Mouse (Mus musculus): ENCODE measurements around the gene Itgb7. TPM values are rescaled to one million over a fixed set of nuclear protein-coding genes. Genes with fewer than 3 reads are reported as not detected.
A peak's percentile ranks its signal among the peaks of the same experiment; 100 is the strongest.
"Not testable (repeated sequence)": the region's sequence is repeated elsewhere in the genome, so short reads cannot be mapped to it uniquely, and the experiment has no call there.

Gene Itgb7
- polyA plus RNA-seq, 1 experiment from 2014 or later = 0.94 TPM

DNA sequence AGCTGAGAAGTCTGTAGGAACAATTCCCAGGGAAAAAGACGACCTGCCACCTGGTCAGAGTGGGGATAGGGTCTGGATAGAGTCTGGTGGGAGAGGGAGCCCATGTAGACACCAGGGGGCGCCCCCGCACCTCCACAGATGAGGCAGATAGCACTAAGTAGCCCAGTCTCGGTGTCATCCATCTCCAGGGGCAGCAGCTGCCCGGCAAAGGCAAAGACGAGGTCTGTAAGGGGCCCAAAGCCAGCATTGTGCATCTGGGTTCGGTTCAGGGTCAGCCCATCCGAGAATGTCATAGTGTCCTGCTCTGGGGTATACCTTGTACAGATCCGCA lies 7.5 kb upstream of the Itgb7 start:
- Histone ChIP-seq H3K36me3 (ENCODE audit: control insufficient read depth, insufficient read depth, low read length) (no peaks in the 10 kb centered on the region), H3K9ac (ENCODE audit: low read depth, low read length) (no peak overlapping the region), H3K9me3 (replicated peaks; ENCODE audit: control insufficient read depth, low read length) (no peaks in the 10 kb centered on the region), H3K4me1 (ENCODE audit: control insufficient read depth, insufficient read depth, low read length) (peaks cover 25% of the 10 kb centered on the region), H3K27me3 (ENCODE audit: control insufficient read depth, insufficient read depth, low read length) (peaks cover 31% of the 10 kb centered on the region), H3K27ac (ENCODE audit: low read depth, low read length) (no peak overlapping the region), H3K4me2 (no peak overlapping the region), H3K4me3 (ENCODE audit: low read depth, low read length) (no peak overlapping the region)
- 12% methylated on average over 9 of the region's 9 CpGs for WGBS (ENCODE audit: insufficient replicate concordance)
- ATAC-seq (replicated peaks; ENCODE audit: insufficient number of reproducible peaks, low FRiP score, low TSS enrichment) = no peak; the same call in 1 of the 2 replicates

DNA sequence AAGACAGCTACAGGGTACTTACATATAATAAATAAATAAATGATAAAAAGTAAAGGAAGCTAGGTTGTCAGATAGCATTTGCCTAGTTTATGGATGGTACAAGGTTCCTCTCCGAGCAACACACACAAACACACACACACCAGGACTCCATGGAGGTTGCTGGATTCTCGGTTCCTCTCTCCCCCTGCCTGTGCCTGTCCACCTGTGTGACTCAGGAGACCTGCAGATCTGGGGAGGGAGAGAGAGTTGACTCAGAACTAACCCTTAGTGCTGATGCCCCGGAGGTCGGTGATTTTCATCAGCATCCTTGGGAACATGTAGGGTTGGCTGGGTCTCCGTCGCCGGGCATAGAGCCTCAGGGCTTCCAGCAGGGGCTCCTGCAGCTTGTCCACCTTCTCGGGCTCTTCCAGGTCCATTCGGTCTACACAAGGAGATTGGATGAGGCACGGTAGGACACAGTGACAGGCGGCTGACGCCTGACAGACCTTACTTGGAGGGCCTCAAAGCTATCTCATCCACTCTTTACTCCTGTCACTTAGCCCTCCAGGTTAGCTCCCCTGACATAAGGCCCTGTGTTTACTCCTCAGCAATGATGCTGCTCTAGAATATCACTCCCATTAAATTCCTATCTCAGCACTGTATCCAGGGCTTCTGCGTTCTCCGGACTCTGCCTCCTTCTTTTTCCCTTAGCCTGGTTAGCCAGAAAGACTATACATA lies 7.0 kb upstream of the Itgb7 start:
- no peak overlapping the region for H3K9ac ChIP-seq (ENCODE audit: low read depth, low read length)
- H3K36me3 ChIP-seq (ENCODE audit: control insufficient read depth, insufficient read depth, low read length) = no peaks in the 10 kb centered on the region
- no peak overlapping the region for H3K27ac ChIP-seq (ENCODE audit: low read depth, low read length)
- 77% methylated on average over 14 of the region's 14 CpGs for WGBS (ENCODE audit: insufficient replicate concordance)
- no peaks in the 10 kb centered on the region for H3K9me3 ChIP-seq (replicated peaks; ENCODE audit: control insufficient read depth, low read length)
- no peak overlapping the region for H3K4me3 ChIP-seq (ENCODE audit: low read depth, low read length)
- peaks cover 26% of the 10 kb centered on the region for H3K27me3 ChIP-seq (ENCODE audit: control insufficient read depth, insufficient read depth, low read length)
- H3K4me2 ChIP-seq = no peak overlapping the region
- no peak for ATAC-seq (replicated peaks; ENCODE audit: insufficient number of reproducible peaks, low FRiP score, low TSS enrichment)
- H3K4me1 ChIP-seq (ENCODE audit: control insufficient read depth, insufficient read depth, low read length) = peaks cover 20% of the 10 kb centered on the region

DNA sequence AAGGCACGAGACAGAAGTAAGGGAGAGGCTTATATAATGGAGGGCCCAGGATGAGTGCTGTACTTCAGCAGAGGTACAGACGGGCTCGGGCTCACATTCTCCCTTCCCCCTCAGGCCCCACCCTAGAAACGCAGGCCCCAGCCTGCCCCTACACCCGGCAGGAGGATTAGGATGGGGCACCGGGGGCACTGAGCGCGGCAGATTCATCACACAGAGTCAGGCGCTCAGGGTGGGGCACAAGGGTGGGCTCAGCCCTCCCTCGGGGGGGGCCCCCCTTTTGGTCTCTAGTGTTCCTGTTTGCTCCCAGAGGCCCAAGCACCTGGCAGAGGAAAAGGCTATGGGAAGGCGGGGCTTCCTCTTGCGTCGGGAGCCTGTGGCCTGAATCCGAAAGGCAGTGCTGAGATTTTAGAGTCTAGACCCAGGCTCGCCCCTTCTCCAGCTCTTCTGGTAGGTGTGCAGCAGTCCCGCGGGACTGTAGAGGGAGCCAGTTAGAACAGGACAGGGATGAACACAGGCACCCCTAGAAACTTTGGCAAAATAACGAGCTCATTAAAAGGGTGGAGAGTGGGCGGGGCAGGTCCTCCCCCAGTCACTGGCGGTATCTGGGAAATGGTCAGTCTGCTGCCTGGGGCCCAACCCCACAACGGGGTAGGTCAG lies 3.8 kb upstream of the Itgb7 start:
- Histone ChIP-seq H3K9me3 (replicated peaks; ENCODE audit: control insufficient read depth, low read length) (no peaks in the 10 kb centered on the region), H3K4me2 (peak overlapping the region; percentile 54), H3K27ac (ENCODE audit: low read depth, low read length) (no peak overlapping the region), H3K4me1 (ENCODE audit: control insufficient read depth, insufficient read depth, low read length) (peaks cover 11% of the 10 kb centered on the region), H3K9ac (ENCODE audit: low read depth, low read length) (peak overlapping the region; percentile 46; the same call in 1 of the 2 replicates), H3K4me3 (ENCODE audit: low read depth, low read length) (no peak overlapping the region), H3K36me3 (ENCODE audit: control insufficient read depth, insufficient read depth, low read length) (no peaks in the 10 kb centered on the region), H3K27me3 (ENCODE audit: control insufficient read depth, insufficient read depth, low read length) (0 out of 2 replicates have a peak, but pooled peaks cover 6% of the 10 kb centered on the region)
- no peak for ATAC-seq (replicated peaks; ENCODE audit: insufficient number of reproducible peaks, low FRiP score, low TSS enrichment)
- 25% methylated on average over 21 of the region's 21 CpGs for WGBS (ENCODE audit: insufficient replicate concordance)

DNA sequence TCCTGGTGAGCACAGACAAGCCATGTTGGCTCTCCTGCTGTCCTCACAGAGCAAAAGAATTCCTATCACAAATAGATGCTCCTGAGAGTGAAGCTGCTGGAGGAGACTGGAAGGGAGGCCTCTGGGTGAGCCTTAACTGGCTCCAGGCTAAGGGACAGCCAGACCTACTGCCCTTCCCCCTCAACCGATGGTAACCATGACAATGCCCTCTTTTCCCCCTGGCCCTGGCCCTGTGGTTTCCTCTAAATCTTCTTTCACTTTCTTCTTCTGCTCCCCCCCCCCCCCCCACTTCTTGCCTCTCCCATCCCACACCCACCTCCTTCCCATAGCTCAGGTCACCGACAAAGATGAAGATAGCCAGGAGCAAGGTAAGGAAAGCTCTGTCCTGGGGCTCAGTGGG lies 2.2 kb upstream of the Itgb7 start:
- no peak overlapping the region for H3K4me3 ChIP-seq (ENCODE audit: low read depth, low read length)
- 23% methylated on average over 2 of the region's 2 CpGs for WGBS (ENCODE audit: insufficient replicate concordance)

DNA sequence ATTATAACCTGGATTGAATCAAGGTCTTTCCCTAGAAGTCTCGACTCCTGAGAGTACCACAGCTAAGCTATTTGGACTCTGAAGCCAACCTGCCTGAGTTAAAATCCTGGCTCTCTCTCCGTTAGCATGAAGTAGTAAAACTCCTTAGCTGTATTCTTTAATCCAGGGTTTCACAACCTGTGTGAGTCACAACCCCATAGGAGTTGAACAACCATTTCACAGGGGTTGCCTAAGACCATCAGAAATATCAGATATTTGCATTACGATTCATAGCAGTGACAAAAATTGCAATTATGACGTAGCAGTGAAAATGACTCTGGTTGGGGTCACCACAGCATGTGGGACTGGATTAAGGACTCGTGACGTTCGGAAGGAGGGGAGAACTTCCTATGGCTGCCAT lies 1.0 kb upstream of the Itgb7 start:
- Histone ChIP-seq H3K9me3 (replicated peaks; ENCODE audit: control insufficient read depth, low read length) (no peaks in the 10 kb centered on the region), H3K4me3 (ENCODE audit: low read depth, low read length) (no peak overlapping the region), H3K36me3 (ENCODE audit: control insufficient read depth, insufficient read depth, low read length) (no peaks in the 10 kb centered on the region), H3K27me3 (ENCODE audit: control insufficient read depth, insufficient read depth, low read length) (0 out of 2 replicates have a peak, but pooled peaks cover 2% of the 10 kb centered on the region), H3K9ac (ENCODE audit: low read depth, low read length) (no peak overlapping the region), H3K4me2 (no peak overlapping the region), H3K27ac (ENCODE audit: low read depth, low read length) (no peak overlapping the region), H3K4me1 (ENCODE audit: control insufficient read depth, insufficient read depth, low read length) (peaks cover 11% of the 10 kb centered on the region)
- WGBS (ENCODE audit: insufficient replicate concordance) = 84% methylated on average over 7 of the region's 7 CpGs
- no peak for ATAC-seq (replicated peaks; ENCODE audit: insufficient number of reproducible peaks, low FRiP score, low TSS enrichment)

More for the DNA sequence above, 2.2 kb upstream of the Itgb7 start:
- Histone ChIP-seq H3K36me3 (ENCODE audit: control insufficient read depth, insufficient read depth, low read length) (no peaks in the 10 kb centered on the region), H3K9ac (ENCODE audit: low read depth, low read length) (no peak overlapping the region), H3K9me3 (replicated peaks; ENCODE audit: control insufficient read depth, low read length) (no peaks in the 10 kb centered on the region), H3K27me3 (ENCODE audit: control insufficient read depth, insufficient read depth, low read length) (0 out of 2 replicates have a peak, but pooled peaks cover 2% of the 10 kb centered on the region), H3K4me1 (ENCODE audit: control insufficient read depth, insufficient read depth, low read length) (peaks cover 11% of the 10 kb centered on the region), H3K4me2 (no peak overlapping the region), H3K27ac (ENCODE audit: low read depth, low read length) (no peak overlapping the region)
- ATAC-seq (replicated peaks; ENCODE audit: insufficient number of reproducible peaks, low FRiP score, low TSS enrichment) = no peak

DNA sequence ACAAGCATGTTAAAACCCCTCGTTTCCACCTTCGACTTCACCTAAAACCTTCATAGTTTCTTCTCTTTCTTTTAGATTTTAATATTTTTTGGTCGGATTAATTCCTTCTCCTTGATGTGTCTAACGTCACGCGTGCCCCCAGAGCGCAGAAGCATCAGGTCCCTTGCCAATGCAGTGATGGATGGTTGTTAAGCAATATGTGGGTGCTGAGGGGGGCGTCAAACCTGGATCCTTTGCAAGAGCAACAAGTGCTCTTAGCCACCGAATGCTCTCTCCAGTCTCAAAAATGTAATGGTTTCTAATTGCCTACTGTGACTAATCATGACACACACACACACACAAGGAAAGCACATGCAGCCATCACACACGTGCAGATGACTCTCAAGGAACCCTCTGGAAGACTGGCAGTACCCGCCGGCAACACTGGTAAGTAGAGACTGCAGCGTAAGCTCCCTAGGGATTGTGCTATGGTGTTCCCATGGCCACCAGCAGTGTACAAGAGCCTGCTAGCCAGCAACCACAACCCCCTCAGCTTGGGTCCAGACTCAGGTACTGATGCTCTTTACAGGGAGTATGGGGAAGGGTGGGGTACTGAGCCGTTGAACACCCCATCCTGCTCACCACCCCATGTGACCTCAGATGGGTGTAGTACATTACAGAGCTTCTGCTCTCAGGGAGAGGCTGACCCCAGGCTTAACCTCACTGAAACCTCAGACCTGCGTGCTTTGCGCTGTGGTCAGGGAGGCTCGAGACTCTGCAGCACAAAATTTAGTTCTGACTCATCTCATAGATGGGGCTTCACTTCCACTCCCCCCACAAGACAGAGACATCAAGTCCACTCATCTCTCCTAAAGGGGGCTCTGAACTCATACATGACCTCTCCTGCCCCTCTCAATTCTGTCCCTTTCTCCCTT lies 1.1 kb downstream of the Itgb7 start:
- WGBS (ENCODE audit: insufficient replicate concordance) = 75% methylated on average over 17 of the region's 17 CpGs
- H3K27me3 ChIP-seq (ENCODE audit: control insufficient read depth, insufficient read depth, low read length) = 0 out of 2 replicates have a peak, but pooled peaks cover 2% of the 10 kb centered on the region
- H3K4me2 ChIP-seq = no peak overlapping the region
- H3K9me3 ChIP-seq (replicated peaks; ENCODE audit: control insufficient read depth, low read length) = no peaks in the 10 kb centered on the region
- H3K36me3 ChIP-seq (ENCODE audit: control insufficient read depth, insufficient read depth, low read length) = no peaks in the 10 kb centered on the region
- no peak for ATAC-seq (replicated peaks; ENCODE audit: insufficient number of reproducible peaks, low FRiP score, low TSS enrichment)
- H3K27ac ChIP-seq (ENCODE audit: low read depth, low read length) = no peak overlapping the region
- H3K9ac ChIP-seq (ENCODE audit: low read depth, low read length) = no peak overlapping the region
- H3K4me1 ChIP-seq (ENCODE audit: control insufficient read depth, insufficient read depth, low read length) = peaks cover 8% of the 10 kb centered on the region
- H3K4me3 ChIP-seq (ENCODE audit: low read depth, low read length) = no peak overlapping the region

DNA sequence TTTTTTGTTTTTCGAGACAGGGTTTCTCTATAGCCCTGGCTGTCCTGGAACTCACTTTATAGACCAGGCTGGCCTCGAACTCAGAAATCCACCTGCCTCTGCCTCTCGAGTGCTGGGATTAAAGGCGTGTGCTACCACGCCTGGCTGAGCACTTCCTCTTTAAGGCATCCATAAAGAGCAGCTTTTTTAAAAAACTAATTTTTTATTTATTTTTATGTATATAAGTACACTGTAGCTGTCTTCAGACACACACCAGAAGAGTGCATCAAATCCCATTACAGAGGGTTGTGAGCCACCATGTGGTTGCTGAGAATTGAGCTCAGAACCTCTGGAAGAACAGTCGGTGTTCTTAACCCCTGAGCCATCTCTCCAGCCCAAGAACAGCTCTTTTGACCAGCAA lies 6.1 kb downstream of the Itgb7 start:
- H3K4me2 ChIP-seq; H3K4me3 ChIP-seq (ENCODE audit: low read depth, low read length); ATAC-seq (replicated peaks; ENCODE audit: insufficient number of reproducible peaks, low FRiP score, low TSS enrichment): not testable (repeated sequence)

DNA sequence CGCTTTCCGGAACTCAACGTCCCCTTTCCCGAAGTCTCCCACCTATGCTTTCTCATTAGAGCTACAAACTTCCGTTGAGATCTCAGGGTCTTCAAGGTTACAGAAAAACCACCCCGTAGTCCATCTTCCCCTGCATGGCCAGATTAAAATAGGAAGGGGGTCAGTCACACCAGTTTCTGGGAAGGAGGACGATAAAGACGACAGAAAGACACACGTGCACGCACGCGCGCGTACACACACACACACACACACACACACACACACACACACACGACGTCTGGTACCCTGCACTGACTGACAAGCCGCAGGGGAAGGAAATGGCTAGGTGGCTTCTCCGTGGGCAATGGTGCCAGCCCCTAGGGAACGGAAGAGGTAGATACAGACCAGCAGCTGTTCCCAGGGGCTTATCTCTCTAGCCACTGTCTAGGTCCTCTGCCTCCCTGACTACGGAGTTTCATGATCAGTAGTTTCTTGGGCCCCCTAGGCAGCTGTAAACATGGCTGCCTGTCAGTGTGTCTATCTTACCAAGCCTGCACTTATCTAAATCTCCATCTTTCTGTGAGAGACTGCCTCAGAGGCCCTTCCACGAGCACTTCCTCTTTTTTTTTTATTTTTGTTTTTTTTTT lies 6.6 kb downstream of the Itgb7 start:
- peak overlapping the region; percentile 67 for H3K9ac ChIP-seq (ENCODE audit: low read depth, low read length)
- no peaks in the 10 kb centered on the region for H3K36me3 ChIP-seq (ENCODE audit: control insufficient read depth, insufficient read depth, low read length)
- peak overlapping the region; percentile 47 for H3K4me3 ChIP-seq (ENCODE audit: low read depth, low read length)
- H3K27ac ChIP-seq (ENCODE audit: low read depth, low read length) = no peak overlapping the region
- no peaks in the 10 kb centered on the region for H3K9me3 ChIP-seq (replicated peaks; ENCODE audit: control insufficient read depth, low read length)
- H3K4me1 ChIP-seq (ENCODE audit: control insufficient read depth, insufficient read depth, low read length) = peaks cover 4% of the 10 kb centered on the region; the same call in 1 of the 2 replicates
- no peak for ATAC-seq (replicated peaks; ENCODE audit: insufficient number of reproducible peaks, low FRiP score, low TSS enrichment)
- H3K27me3 ChIP-seq (ENCODE audit: control insufficient read depth, insufficient read depth, low read length) = peaks cover 24% of the 10 kb centered on the region
- H3K4me2 ChIP-seq = peak overlapping the region; percentile 97
- WGBS (ENCODE audit: insufficient replicate concordance) = 12% methylated on average over 21 of the region's 21 CpGs

More for the DNA sequence above, 6.1 kb downstream of the Itgb7 start:
- H3K27ac ChIP-seq (ENCODE audit: low read depth, low read length); H3K36me3 ChIP-seq (ENCODE audit: control insufficient read depth, insufficient read depth, low read length); H3K4me1 ChIP-seq (ENCODE audit: control insufficient read depth, insufficient read depth, low read length); H3K9ac ChIP-seq (ENCODE audit: low read depth, low read length); H3K9me3 ChIP-seq (replicated peaks; ENCODE audit: control insufficient read depth, low read length): not testable (repeated sequence)
- H3K27me3 ChIP-seq (ENCODE audit: control insufficient read depth, insufficient read depth, low read length) = peaks cover 24% of the 10 kb centered on the region
- whole genome bisulfite sequencing (ENCODE audit: insufficient replicate concordance) = 60% methylated on average over 6 of the region's 6 CpGs

Data from heart, embryonic 11.5 days (tissue).